Mouse (Mus musculus) thymus, adult 2 months (tissue): ENCODE data around the gene Hps6. TPM values are rescaled to one million over a fixed set of nuclear protein-coding genes. Genes with fewer than 3 reads are reported as not detected.

Source experiments
- DNase-seq: peaks from one replicate; pipeline ENCODE4 v3.0.0; 2021
- H3K27ac ChIP-seq: fragments of 200-500 bp; 2 replicates; pipeline ENCODE4 v1.5.1; 2012; ENCODE audit warnings: low read length, control low read depth; ENCODE audit not compliant: control insufficient read depth, insufficient read depth
- H3K27me3 ChIP-seq: fragments of 200-500 bp; 2 replicates; pipeline ENCODE4 v1.6.1; 2012; ENCODE audit warnings: mild to moderate bottlenecking, low read length, moderate library complexity, mixed read lengths; ENCODE audit not compliant: control insufficient read depth, insufficient read depth
- H3K36me3 ChIP-seq: fragments of 200-500 bp; 2 replicates; pipeline ENCODE4 v1.6.1; 2012; ENCODE audit warnings: mild to moderate bottlenecking, low read length, moderate library complexity; ENCODE audit not compliant: control insufficient read depth, insufficient read depth
- H3K4me1 ChIP-seq: fragments of 200-500 bp; replicated peaks from 2 replicates; pipeline ENCODE4 v1.6.1; 2012; ENCODE audit warnings: low read length; ENCODE audit not compliant: control insufficient read depth, insufficient read depth
- H3K4me3 ChIP-seq: fragments of 200-500 bp; 2 replicates; pipeline ENCODE4 v1.5.1; 2012; ENCODE audit warnings: mild to moderate bottlenecking, low read length, control low read depth, moderate library complexity; ENCODE audit not compliant: control insufficient read depth, insufficient read depth
- CTCF ChIP-seq: fragments of 200-500 bp; IDR thresholded peaks from 2 replicates; pipeline ENCODE4 v1.5.1; 2012; ENCODE audit warnings: mild to moderate bottlenecking, control low read depth, low read length, moderate library complexity, borderline replicate concordance; ENCODE audit not compliant: control insufficient read depth, poor library complexity, insufficient read depth; ENCODE audit errors: extremely low read depth
- POLR2A ChIP-seq: fragments of 200-500 bp; IDR thresholded peaks from 2 replicates; pipeline ENCODE4 v1.6.1; 2012; ENCODE audit warnings: mild to moderate bottlenecking, low read length, control low read depth, moderate library complexity; ENCODE audit not compliant: control insufficient read depth, poor library complexity, insufficient read depth; ENCODE audit errors: extremely low read depth
- WGBS: fragments of 180-500 bp; shearing (Covaris S2); methylation state at CpG from one replicate; pipeline ENCODE4 v1.1.7; 2018; 5-methylcytosine and 5-hydroxymethylcytosine counted together
- polyA plus RNA-seq: library from polyadenylated mRNA; depleted of rRNA; stranded (reverse); fragments of >200 nt; gene quantifications from 2 replicates; pipeline ENCODE4 v1.2.3, GENCODE M21; 2012

Gene Hps6
- polyA plus RNA-seq, 1 experiment: 9.4 TPM

- H3K27me3 ChIP-seq: no peaks in the 10 kb centered on the region; the same call in 1 of the 2 replicates
- no peak overlapping the region for H3K27ac ChIP-seq
- H3K36me3 ChIP-seq: peaks cover 44% of the 10 kb centered on the region
- TF ChIP-seq CTCF (no peak), POLR2A (no peak)
- no peak for DNase-seq
- H3K4me3 ChIP-seq: no peak overlapping the region
- WGBS: 98% methylated on average over 11 of the region's 11 CpGs
- peaks cover 17% of the 10 kb centered on the region for H3K4me1 ChIP-seq
Observed at GRCm38 (mm10) chr19:46033911-46034310, 30.6 kb downstream of the Hps6 start.

- Histone ChIP-seq H3K4me1 (peaks cover 23% of the 10 kb centered on the region), H3K4me3 (no peak overlapping the region), H3K27ac (no peak overlapping the region), H3K27me3 (no peaks in the 10 kb centered on the region; the same call in 1 of the 2 replicates), H3K36me3 (peaks cover 44% of the 10 kb centered on the region)
- TF ChIP-seq POLR2A: no peak
- TF ChIP-seq CTCF: no peak
- no peak for DNase-seq
- WGBS: 94% methylated on average over 13 of the region's 13 CpGs
Observed at GRCm38 (mm10) chr19:46035971-46036370, 32.7 kb downstream of the Hps6 start.

- DNase-seq: peak; percentile 45
- TF ChIP-seq CTCF (no peak), POLR2A (no peak)
- Histone ChIP-seq H3K27ac (peak overlapping the region; percentile 44; the same call in 1 of the 2 replicates), H3K27me3 (no peaks in the 10 kb centered on the region; the same call in 1 of the 2 replicates), H3K4me1 (peaks cover 30% of the 10 kb centered on the region), H3K36me3 (peaks cover 44% of the 10 kb centered on the region), H3K4me3 (peak overlapping the region; percentile 17; the same call in 1 of the 2 replicates)
- WGBS: 92% methylated on average over 13 of the region's 13 CpGs
Observed at GRCm38 (mm10) chr19:46036477-46037242, 33.4 kb downstream of the Hps6 start.

- peak overlapping the region; percentile 99 for H3K4me3 ChIP-seq
- peaks cover 40% of the 10 kb centered on the region for H3K36me3 ChIP-seq
- TF ChIP-seq CTCF: no peak
- no peak for TF ChIP-seq POLR2A
- WGBS: 35% methylated on average over 6 of the region's 6 CpGs
- no peaks in the 10 kb centered on the region; the same call in 1 of the 2 replicates for H3K27me3 ChIP-seq
- H3K27ac ChIP-seq: peak overlapping the region; percentile 71
- peaks cover 36% of the 10 kb centered on the region for H3K4me1 ChIP-seq
- peak; percentile 76 for DNase-seq
Observed at GRCm38 (mm10) chr19:46037243-46037924, 34.1 kb downstream of the Hps6 start.

GRCm38 (mm10) chr19:46037925-46038850 is 34.9 kb downstream of the Hps6 start:
- TF ChIP-seq POLR2A: no peak
- no peak for TF ChIP-seq CTCF
- Histone ChIP-seq H3K27me3 (no peaks in the 10 kb centered on the region; the same call in 1 of the 2 replicates), H3K36me3 (peaks cover 32% of the 10 kb centered on the region), H3K4me1 (peaks cover 43% of the 10 kb centered on the region), H3K27ac (peak overlapping the region; percentile 71), H3K4me3 (peak overlapping the region; percentile 99)
- peak; percentile 64 for DNase-seq
- under 1% methylated on average over 13 of the region's 13 CpGs for WGBS
